Mouse (Mus musculus) cerebellum, adult 2 months (tissue): ENCODE results near the gene Nap1l4.

Source experiments
- CTCF ChIP-seq: fragments of 200-500 bp; IDR thresholded peaks from 2 replicates; pipeline ENCODE4 v1.5.1; 2011; ENCODE audit warnings: low read depth, mild to moderate bottlenecking, control low read depth, low read length, moderate library complexity, borderline replicate concordance; ENCODE audit not compliant: insufficient read depth
- POLR2A ChIP-seq: fragments of 200-500 bp; IDR thresholded peaks from 2 replicates; pipeline ENCODE4 v1.6.1; 2011; ENCODE audit warnings: low read length, control low read depth, borderline replicate concordance; ENCODE audit not compliant: insufficient read depth

DNA sequence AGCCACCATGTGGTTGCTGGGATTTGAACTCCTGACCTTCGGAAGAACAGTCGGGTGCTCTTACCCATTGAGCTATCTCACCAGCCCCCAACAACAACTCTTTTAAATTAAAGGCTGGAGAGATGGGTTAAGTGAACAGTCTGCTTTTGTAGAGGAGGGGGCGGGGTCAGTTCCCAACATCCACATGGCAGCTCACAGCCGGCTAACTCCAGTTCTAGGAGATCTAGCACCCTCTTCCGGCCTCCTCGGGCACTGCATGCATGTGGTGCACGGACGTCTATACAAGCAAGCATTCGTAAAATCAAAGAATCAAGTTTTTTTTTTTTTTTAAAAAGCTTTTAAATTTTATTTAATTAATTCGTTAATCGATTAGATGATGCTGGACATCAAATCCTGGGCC, 43.1 kb downstream of the Nap1l4 start:
- TF ChIP-seq POLR2A = no peak
- peak; percentile 43; the same call in 1 of the 2 replicates for TF ChIP-seq CTCF
